Mouse (Mus musculus) forebrain, embryonic 10.5 days (tissue): ENCODE measurements around the gene Erich2. TPM values are rescaled to one million over a fixed set of nuclear protein-coding genes. Genes with fewer than 3 reads are reported as not detected.

Experiments used
- DNase-seq: peaks from one replicate; pipeline ENCODE4 v3.0.0-alpha.2; 2017; ENCODE audit warnings: low spot score; ENCODE audit errors: extremely low spot score
- H3K27ac ChIP-seq: fragments of 300-500 bp; sonication (generic); 2 replicates; pipeline ENCODE4 v1.5.1; 2016; ENCODE audit warnings: mild to moderate bottlenecking
- H3K27me3 ChIP-seq: fragments of 300-500 bp; sonication (generic); 2 replicates; pipeline ENCODE4 v1.6.1; 2016; ENCODE audit warnings: mild to moderate bottlenecking; ENCODE audit not compliant: poor library complexity, severe bottlenecking
- H3K36me3 ChIP-seq: fragments of 300-500 bp; sonication (generic); replicated peaks from 2 replicates; pipeline ENCODE4 v1.6.1; 2016; ENCODE audit warnings: mild to moderate bottlenecking, moderate library complexity
- H3K4me1 ChIP-seq: fragments of 300-500 bp; sonication (generic); 2 replicates; pipeline ENCODE4 v1.6.1; 2016
- H3K4me3 ChIP-seq: fragments of 300-500 bp; sonication (generic); 2 replicates; pipeline ENCODE4 v1.5.1; 2016; ENCODE audit warnings: mild to moderate bottlenecking, moderate library complexity
- H3K9me3 ChIP-seq: fragments of 300-500 bp; sonication (generic); 2 replicates; pipeline ENCODE4 v1.6.1; 2016; ENCODE audit warnings: mild to moderate bottlenecking, moderate library complexity
- WGBS: fragments of 180-500 bp; shearing (Covaris S2); methylation state at CpG from one replicate; pipeline ENCODE4 v1.1.7; 2016; 5-methylcytosine and 5-hydroxymethylcytosine counted together
- polyA plus RNA-seq: library from polyadenylated mRNA; unstranded; fragments of >200 nt; fragmentation: Nextera tagmentation; extraction: Ambion mirVana; gene quantifications from 2 replicates; pipeline ENCODE4 v1.2.1, GENCODE M21; 2016

Gene Erich2
- polyA plus RNA-seq, 1 experiment from 2014 or later: 0.56 TPM

DNA sequence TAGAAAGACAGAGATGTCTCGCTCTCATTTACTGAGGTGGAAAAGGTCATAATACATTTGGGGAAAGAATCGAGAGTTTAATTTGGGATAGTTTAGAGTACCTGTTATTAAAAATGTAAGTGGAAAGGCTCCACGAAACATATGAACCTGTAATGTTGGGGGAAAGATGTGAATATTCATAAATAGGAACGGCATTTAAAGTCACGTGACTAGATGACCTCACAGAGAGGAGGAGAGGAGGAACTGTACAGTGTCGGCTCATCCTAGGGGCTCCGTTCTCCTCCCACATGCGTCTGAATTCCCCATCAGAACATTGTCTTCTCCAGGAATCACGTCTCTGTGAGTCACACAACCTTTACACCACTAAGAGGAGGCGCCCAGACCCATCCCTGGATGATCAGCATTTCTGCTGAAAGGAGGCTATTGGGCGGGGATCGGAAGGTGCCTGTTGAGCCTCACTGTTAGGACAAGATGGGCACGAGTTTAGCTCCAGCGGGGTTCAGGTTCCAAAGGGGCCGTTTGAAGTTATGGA, 43.5 kb downstream of the Erich2 start:
- no peak overlapping the region for H3K4me3 ChIP-seq
- H3K27me3 ChIP-seq: peaks cover 11% of the 10 kb centered on the region
- 89% methylated on average over 15 of the region's 15 CpGs for WGBS
- H3K36me3 ChIP-seq: no peaks in the 10 kb centered on the region
- H3K4me1 ChIP-seq: no peaks in the 10 kb centered on the region
- no peak for DNase-seq
- H3K27ac ChIP-seq: no peak overlapping the region
- H3K9me3 ChIP-seq: no peaks in the 10 kb centered on the region

DNA sequence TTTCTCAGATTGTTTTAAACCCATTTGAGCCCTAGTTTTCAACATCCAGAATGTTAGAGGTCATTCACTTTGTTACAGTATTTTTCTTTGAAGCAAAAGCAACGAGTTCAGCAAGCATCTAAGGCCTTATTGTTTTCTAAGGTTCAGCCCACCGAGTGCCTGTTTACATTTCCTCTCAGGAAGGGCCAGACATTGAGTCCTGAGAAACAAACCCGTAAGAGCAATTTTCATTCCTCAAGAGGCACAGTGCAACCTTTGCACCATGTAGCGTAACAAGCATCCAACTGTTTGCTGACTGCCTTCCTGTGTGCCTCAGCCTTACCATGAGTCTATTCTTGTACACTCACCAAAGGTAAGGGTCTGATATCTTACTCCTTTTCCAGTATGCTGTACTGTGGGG, 44.2 kb downstream of the Erich2 start, which contains the start of gene Gad1:
Gad1 (plus strand) TSS at position 301 of the 400 bp plus-strand sequence.
- Histone ChIP-seq H3K36me3 (no peaks in the 10 kb centered on the region), H3K27ac (no peak within 1 kb of the TSS), H3K9me3 (no peaks in the 10 kb centered on the region), H3K27me3 (peaks cover 16% of the 10 kb centered on the region), H3K4me1 (no peaks in the 10 kb centered on the region), H3K4me3 (no peak within 1 kb of the TSS)
- WGBS: 62% methylated on average over 4 of the region's 4 CpGs
- DNase-seq: no peak

DNA sequence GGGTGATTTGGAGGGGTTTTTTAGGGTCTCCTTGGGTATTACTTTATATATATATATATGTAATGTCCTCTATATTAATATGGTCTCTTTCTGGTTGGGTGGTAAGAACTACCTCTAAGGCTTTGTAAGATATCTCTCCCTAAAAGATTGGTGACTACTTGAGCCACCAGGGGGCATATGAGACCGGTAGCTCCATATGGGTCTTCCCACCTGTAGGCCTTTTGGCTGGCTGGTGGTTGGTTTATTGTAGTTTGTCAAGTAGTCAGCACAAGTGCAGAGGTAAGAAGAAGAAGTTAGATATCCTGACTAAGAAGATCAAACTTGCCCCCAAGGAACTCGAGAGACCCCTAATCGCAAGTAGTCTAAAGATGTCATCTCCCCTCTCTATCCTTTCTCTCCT, 45.2 kb downstream of the Erich2 start:
- DNase-seq: no peak
- H3K9me3 ChIP-seq: no peaks in the 10 kb centered on the region
- H3K4me1 ChIP-seq: peaks cover 7% of the 10 kb centered on the region
- H3K27me3 ChIP-seq: peaks cover 23% of the 10 kb centered on the region
- WGBS: 79% methylated on average over 3 of the region's 3 CpGs
- H3K27ac ChIP-seq: no peak overlapping the region
- no peaks in the 10 kb centered on the region for H3K36me3 ChIP-seq
- H3K4me3 ChIP-seq: no peak overlapping the region

- DNase-seq: peak; percentile 86
- no peak overlapping the region for H3K27ac ChIP-seq
- no peak overlapping the region for H3K4me3 ChIP-seq
- 7% methylated on average over 17 of the region's 18 CpGs for WGBS
- H3K36me3 ChIP-seq: no peaks in the 10 kb centered on the region
- peaks cover 42% of the 10 kb centered on the region for H3K4me1 ChIP-seq
- H3K9me3 ChIP-seq: no peaks in the 10 kb centered on the region
- peaks cover 67% of the 10 kb centered on the region for H3K27me3 ChIP-seq
Measured at GRCm38 (mm10) chr2:70558112-70558842, 49.7 kb downstream of the Erich2 start.

DNA sequence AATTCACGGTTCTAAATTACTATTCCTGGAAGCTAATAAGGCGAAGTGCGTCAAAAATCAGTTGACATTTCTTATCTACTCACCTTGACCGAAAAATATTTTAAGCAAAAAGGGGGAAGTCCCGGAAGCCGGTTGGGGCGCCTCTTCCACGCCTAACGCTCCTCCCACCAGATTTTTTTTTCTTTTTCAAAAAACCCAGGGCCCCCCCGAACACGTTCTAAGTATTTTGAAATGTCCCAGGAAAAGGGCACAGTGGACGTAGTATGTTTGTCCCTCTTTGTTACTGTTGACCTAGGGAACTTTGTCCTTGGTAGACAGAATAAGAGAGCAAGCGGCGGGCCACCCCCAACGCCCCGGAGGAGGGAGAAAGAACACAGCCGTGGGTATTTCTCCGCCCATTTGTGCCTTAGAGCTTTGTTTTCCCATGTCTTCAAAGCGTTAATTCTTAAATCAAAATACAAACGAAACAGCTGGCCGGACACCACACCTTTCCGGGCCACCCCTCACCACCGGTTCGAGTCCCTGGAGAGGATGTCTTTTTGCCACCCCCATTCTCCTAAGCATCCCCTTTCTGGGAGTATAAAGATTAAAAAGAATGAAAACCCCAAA, 50.3 kb downstream of the Erich2 start:
- WGBS: 13% methylated on average over 24 of the region's 24 CpGs
- H3K4me3 ChIP-seq: no peak overlapping the region
- peaks cover 74% of the 10 kb centered on the region for H3K27me3 ChIP-seq
- H3K9me3 ChIP-seq: no peaks in the 10 kb centered on the region
- H3K27ac ChIP-seq: no peak overlapping the region
- DNase-seq: no peak
- peaks cover 49% of the 10 kb centered on the region for H3K4me1 ChIP-seq
- H3K36me3 ChIP-seq: no peaks in the 10 kb centered on the region

DNA sequence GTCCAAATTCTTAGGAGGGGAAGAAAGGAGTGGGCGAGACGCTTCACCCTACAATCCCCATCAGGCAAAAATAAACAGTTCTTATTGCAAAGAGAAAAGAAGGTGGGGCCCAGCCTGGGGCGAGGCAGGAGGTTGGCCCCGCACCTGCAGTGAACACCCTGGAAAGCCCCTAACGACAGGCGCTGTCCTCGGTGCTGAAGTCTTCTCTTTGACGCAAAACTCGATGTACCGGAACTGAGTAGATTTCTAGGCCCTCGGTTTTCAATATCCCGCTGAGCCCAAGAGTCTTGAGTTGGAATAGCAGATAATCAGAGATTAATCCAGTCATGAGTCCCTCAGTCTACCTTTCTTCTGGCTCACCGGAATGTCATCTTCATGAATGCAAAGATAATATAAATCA, 50.9 kb downstream of the Erich2 start:
- no peaks in the 10 kb centered on the region for H3K9me3 ChIP-seq
- 2% methylated on average over 13 of the region's 13 CpGs for WGBS
- no peaks in the 10 kb centered on the region for H3K36me3 ChIP-seq
- H3K27ac ChIP-seq: no peak overlapping the region
- peaks cover 80% of the 10 kb centered on the region for H3K27me3 ChIP-seq
- peaks cover 54% of the 10 kb centered on the region for H3K4me1 ChIP-seq
- no peak overlapping the region for H3K4me3 ChIP-seq
- peak; percentile 77 for DNase-seq

DNA sequence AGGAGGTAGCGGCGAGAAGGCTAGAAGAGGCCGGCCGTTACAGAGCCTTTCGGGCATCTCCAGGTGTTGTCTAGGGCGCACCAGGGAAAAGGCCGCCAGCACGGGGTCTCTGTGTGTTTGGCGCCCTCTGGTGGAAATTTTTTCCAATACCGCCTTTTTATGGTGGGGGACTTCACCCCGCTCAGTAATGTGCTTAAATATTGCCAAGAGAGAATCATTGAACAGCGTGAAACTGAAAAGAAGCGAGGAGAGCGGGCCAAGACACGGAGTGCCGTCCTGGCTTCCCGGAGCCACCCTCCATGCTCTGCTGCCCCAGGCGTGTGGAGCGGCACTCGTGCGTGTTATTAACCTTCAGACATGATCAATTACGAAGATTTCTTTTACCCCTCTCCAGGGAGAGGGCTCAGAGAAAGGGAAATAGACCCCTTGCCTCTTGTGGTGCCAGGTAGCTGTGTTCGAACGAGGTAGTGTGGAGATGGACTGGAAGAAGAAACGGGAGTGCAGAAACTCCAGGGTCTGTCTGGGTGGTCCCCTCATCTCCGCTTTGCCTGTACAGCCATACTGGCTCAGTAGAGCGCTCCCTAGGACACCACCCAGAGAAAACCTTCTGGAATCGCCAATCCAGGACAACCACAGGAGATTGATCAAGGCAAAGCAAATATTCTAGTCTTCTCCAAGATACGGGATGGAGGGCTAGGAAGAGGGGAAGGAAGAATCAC, 52.6 kb downstream of the Erich2 start:
- Histone ChIP-seq H3K9me3 (no peaks in the 10 kb centered on the region), H3K36me3 (no peaks in the 10 kb centered on the region), H3K27me3 (peaks cover 93% of the 10 kb centered on the region), H3K27ac (no peak overlapping the region), H3K4me1 (peaks cover 72% of the 10 kb centered on the region), H3K4me3 (peak overlapping the region; percentile 48; the same call in 1 of the 2 replicates)
- peak; percentile 83 for DNase-seq
- under 1% methylated on average over 29 of the region's 29 CpGs for WGBS

- peaks cover 80% of the 10 kb centered on the region for H3K4me1 ChIP-seq
- peak overlapping the region; percentile 48 for H3K4me3 ChIP-seq
- DNase-seq: peak; percentile 64
- peak overlapping the region; percentile 8; the same call in 1 of the 2 replicates for H3K27ac ChIP-seq
- H3K9me3 ChIP-seq: no peaks in the 10 kb centered on the region
- H3K36me3 ChIP-seq: no peaks in the 10 kb centered on the region
- under 1% methylated on average over 42 of the region's 42 CpGs for WGBS
- H3K27me3 ChIP-seq: peaks cover 95% of the 10 kb centered on the region
Measured at GRCm38 (mm10) chr2:70562011-70562491, 53.4 kb downstream of the Erich2 start.

DNA sequence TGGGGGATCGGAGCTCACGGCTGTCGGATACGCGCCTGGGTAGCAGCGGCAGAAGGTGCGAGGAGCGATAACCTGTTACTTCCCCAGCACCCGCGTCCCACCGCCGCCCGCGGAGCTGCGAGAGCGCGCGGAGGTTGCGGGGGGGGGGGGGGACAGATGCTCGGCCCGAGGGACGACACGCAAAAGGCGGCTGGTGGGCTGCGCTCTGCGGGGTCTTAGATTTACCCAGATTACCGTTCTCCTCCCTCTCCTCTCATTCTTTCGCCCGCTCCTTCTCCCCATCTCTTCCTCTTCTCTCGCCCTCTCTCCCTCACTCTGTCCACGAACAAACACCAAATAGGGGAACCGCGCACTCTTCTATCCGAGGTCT, 54.0 kb downstream of the Erich2 start:
- Histone ChIP-seq H3K36me3 (no peaks in the 10 kb centered on the region), H3K27me3 (peaks cover 95% of the 10 kb centered on the region), H3K27ac (peak overlapping the region; percentile 8; the same call in 1 of the 2 replicates), H3K9me3 (no peaks in the 10 kb centered on the region), H3K4me1 (peaks cover 85% of the 10 kb centered on the region), H3K4me3 (peak overlapping the region; percentile 48)
- no peak for DNase-seq
- WGBS: under 1% methylated on average over 29 of the region's 34 CpGs

- Histone ChIP-seq H3K27me3 (peaks cover 100% of the 10 kb centered on the region), H3K4me3 (peak overlapping the region; percentile 48), H3K27ac (0 out of 2 replicates have a peak overlapping the region, but pooled peaks have one; percentile 33), H3K36me3 (no peaks in the 10 kb centered on the region), H3K9me3 (no peaks in the 10 kb centered on the region), H3K4me1 (peaks cover 91% of the 10 kb centered on the region)
- DNase-seq: peak; percentile 49
- under 1% methylated on average over 40 of the region's 40 CpGs for WGBS
Measured at GRCm38 (mm10) chr2:70562981-70563671, 54.5 kb downstream of the Erich2 start.

DNA sequence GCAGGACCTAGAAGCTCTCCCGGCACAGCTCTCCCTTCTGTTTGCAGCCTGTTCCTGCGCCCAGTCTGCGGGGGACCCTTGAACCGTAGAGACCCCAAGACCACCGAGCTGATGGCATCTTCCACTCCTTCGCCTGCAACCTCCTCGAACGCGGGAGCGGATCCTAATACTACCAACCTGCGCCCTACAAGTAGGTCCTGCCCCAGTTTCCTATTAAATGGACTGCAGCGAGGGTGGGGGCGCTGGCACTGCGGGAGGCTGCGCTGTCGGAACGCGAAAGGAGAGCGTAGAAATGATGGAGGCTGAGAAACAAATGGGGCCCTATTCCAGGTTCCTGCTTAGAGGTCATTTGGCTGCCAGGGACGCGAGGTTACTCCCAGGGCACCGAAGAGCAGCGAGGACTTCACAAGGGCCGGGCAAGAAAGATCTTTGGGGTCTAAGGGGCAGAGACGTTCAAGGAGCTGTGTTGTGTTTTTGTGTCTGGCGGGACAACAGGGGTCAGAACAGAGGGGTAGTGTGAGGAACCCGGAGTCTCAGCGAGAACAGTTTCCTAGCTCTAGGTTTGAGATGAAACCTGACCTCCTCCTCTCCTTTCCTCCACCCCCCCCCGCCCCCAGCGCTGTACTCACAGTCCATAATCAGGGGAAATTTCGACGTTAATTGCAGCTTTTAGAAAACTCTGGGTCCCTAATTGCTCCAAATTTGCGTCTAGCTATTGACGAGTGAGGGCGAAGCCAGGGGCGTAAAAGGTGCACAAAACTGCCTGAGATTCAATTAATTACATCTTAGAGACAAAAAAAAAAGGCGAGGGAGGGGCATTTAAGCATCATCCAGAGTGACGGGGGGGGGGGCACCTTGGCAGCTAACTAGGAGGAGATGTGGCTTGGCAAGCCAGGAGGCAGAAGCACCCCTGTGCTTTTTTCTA, 55.4 kb downstream of the Erich2 start:
- H3K27me3 ChIP-seq: peaks cover 100% of the 10 kb centered on the region
- no peaks in the 10 kb centered on the region for H3K9me3 ChIP-seq
- H3K4me3 ChIP-seq: peak overlapping the region; percentile 48
- 0 out of 2 replicates have a peak overlapping the region, but pooled peaks have one; percentile 33 for H3K27ac ChIP-seq
- H3K36me3 ChIP-seq: no peaks in the 10 kb centered on the region
- peak; percentile 41 for DNase-seq
- WGBS: under 1% methylated on average over 38 of the region's 38 CpGs
- peaks cover 91% of the 10 kb centered on the region for H3K4me1 ChIP-seq
